Mouse (Mus musculus): ENCODE results near the gene Ccdc92b. TPM values are rescaled to one million over a fixed set of nuclear protein-coding genes. Genes with fewer than 3 reads are reported as not detected.

The Ccdc92b gene
- total RNA-seq (2015), result 0.05 TPM in 1 of 2 replicates, not detected in the other
- total RNA-seq (2017), result 0.10 TPM in 1 of 2 replicates, not detected in the other

DNA sequence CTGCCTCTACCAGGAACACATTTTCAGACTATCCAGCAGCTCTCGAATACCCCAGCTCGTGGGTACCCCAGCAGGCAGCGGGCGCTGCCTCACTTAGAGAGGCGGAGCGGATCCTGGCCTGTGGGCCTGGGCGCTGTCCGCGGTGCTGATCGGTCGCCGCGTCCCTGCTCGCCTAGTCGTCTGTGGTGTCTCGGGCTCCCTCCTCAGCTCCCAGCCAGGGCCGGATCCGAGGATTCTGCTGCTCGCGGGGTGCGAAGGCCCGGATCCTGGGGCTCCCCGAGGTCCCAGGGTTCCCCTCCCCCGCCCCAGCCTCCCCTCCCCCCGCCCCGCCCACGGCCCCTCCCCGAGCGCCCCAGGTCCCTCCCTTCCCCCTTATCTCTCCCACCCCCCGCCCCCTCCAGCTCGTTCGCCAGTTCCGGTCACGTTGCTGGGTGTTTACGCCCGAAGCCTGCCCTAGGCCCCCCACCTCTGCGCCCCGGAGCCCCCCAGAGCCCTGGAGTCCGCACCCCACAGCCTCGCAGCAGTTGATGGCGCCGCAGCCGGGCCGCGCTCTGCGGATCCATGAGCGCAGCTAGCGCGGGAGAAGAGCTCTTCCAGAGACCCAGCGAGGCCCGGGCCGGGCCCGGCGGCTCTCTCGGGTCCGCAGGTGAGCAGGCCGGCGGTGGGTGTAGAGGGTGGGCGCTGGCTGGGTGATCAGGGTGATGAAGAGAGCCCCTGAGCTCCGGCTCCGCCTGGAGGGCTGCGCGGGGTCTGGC is at the start of gene Ccdc92b:
Ccdc92b (plus strand) TSS at position 405 of the 755 bp plus-strand sequence.
- peak; percentile 94 for ATAC-seq (replicated peaks; ENCODE audit: poor library complexity)

DNA sequence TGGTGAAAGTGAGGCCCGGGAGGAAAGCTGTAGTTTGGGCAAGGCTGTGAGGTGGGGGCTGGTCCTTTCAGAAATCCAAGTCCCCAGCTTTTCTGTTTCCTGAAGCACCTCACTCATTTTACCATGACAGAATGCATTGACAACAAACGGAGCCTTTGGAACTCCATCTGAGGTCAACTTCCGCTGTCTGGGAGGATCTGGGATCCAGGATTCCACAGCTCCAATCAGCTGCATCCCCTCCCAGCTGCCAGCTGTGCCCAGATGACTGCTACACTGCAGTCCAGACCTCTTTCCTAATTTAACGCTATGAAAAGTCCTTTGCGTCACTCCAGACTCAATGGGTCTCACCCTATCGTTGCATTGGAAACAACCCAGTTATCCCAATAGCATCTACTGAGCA is 49.7 kb upstream of the Ccdc92b start:
- ATAC-seq (replicated peaks; ENCODE audit: poor library complexity), result no peak

- ATAC-seq (replicated peaks; ENCODE audit: poor library complexity), result peak; percentile 72
Observed at GRCm38 (mm10) chr11:74572459-74573061, 46.8 kb upstream of the Ccdc92b start.

GRCm38 (mm10) chr11:74574768-74575434 is 44.5 kb upstream of the Ccdc92b start:
- ATAC-seq (replicated peaks; ENCODE audit: poor library complexity), result peak; percentile 4; the same call in 1 of the 2 replicates

DNA sequence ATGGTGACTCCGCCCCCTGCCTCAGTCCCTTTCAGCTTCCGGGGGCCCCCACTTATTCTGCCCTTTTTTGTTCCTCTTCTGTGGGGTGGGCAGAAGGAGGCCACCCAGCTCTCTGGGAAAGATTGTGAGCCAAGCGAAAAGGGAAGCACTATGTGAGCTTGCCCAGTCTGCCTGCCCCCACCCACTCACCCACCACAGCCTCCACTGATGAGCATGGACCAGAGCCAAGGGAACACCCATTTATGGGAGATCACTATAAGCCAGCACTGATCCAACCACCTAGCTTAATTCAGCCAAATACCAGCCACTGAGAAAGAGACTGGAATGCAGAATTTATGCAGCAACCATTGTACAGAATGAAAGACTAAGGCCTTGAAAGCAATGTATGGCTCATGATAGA is 43.5 kb upstream of the Ccdc92b start:
- peak; percentile 58 for ATAC-seq (replicated peaks; ENCODE audit: poor library complexity)

DNA sequence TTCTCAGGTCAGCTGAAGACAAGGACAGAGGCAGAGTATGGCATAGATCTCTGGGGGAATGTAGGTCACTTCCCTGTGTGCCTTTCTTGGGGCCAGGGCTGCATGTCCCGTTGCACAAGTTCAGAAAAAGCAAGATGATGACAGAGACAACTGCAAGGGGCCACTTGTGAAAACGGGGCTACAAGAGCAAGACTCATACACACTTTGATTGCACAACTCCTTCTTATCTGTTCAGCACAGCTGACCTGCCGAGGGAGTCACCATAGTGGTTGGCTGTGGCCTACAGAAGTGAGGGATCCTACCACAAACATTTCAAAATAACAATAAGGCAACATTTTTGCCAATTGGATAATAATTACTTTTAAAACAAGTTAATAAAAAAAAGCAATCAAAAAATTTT is 42.3 kb upstream of the Ccdc92b start:
- peak; percentile 59 for ATAC-seq (replicated peaks; ENCODE audit: poor library complexity)

- peak; percentile 51 for ATAC-seq (replicated peaks; ENCODE audit: poor library complexity)
Observed at GRCm38 (mm10) chr11:74581333-74581732, 38.1 kb upstream of the Ccdc92b start.

GRCm38 (mm10) chr11:74582464-74582863 is 36.9 kb upstream of the Ccdc92b start:
- ATAC-seq (replicated peaks; ENCODE audit: poor library complexity), result no peak

GRCm38 (mm10) chr11:74583824-74584349 is 35.5 kb upstream of the Ccdc92b start:
- ATAC-seq (replicated peaks; ENCODE audit: poor library complexity), result peak; percentile 54

GRCm38 (mm10) chr11:74584946-74585723 is 34.3 kb upstream of the Ccdc92b start:
- peak; percentile 68 for ATAC-seq (replicated peaks; ENCODE audit: poor library complexity)

DNA sequence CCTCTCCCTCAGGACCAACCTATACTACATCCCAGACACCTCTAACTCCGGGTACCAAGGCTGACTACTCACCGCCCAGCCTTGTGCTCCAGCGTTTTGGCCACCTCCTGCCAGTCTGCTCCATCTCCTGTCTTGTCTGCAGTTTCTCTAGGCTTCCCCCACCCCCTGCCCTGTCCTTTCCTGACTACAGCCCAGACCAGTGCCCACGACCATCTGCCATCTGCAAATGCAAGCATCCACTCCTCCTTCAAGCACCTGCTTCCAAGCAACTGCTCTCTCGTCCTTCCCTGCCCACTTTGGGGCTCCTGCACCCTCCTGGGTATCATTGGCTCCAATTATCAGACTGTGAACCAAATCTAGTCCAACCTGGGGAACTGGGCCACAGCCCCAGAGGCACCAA is 33.0 kb upstream of the Ccdc92b start:
- no peak for ATAC-seq (replicated peaks; ENCODE audit: poor library complexity)

GRCm38 (mm10) chr11:74589401-74590238 is 29.8 kb upstream of the Ccdc92b start:
- no peak for ATAC-seq (replicated peaks; ENCODE audit: poor library complexity)

DNA sequence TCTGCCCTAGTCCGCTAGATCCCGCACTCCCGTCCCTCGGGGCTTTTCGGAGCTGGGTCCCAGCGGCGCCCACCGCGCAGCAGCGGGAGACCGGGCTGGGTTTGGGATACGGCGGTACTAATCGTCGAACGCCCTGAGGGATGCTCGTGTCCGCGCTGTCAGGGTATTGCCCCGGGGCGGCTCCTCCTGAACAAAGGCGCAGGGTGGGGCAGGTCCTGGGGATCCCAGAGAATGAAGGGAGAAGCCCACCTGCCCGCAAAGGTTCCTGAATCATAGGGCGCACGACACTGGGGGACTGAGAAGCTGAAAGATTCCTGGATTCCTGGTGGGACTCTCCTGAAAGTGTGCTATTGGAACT is 29.2 kb upstream of the Ccdc92b start:
- ATAC-seq (replicated peaks; ENCODE audit: poor library complexity), result no peak

DNA sequence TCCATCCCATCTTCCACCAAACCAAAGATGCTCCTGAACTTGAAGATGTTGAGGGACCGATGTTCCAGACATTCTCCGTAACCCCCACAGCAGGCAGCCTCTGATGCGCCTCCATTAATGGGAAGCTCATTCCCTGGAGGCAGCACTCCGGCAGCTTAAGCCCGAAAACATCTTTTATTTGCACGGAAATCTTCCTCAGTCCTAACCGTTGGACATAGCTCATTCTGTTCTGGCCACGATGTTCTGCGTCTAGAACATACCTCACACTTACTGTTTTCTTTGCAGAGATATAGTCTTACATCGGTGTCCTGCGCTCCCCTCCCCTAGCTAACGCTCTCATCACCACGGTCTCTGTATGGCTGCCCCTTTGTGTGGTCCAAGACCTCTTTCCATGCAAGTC is 28.7 kb upstream of the Ccdc92b start:
- no peak for ATAC-seq (replicated peaks; ENCODE audit: poor library complexity)

DNA sequence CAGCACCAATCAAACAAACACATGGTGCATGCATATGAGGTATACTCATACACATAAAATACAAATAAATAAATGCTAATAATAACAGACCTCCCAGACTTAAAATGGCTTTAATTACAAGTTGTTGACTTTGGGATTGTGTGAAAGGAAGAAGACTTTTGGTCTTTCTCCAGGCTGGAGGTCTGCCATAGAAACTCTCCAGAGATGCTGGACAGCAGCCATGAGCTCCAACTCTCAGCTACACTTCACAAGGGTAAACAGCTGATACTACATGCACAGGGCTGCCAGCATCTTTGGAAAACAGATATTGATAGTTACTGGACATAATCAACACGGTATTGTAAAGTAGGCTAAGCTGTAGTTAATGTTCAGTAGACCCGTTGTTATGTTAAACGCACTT is 27.2 kb upstream of the Ccdc92b start:
- no peak for ATAC-seq (replicated peaks; ENCODE audit: poor library complexity)

DNA sequence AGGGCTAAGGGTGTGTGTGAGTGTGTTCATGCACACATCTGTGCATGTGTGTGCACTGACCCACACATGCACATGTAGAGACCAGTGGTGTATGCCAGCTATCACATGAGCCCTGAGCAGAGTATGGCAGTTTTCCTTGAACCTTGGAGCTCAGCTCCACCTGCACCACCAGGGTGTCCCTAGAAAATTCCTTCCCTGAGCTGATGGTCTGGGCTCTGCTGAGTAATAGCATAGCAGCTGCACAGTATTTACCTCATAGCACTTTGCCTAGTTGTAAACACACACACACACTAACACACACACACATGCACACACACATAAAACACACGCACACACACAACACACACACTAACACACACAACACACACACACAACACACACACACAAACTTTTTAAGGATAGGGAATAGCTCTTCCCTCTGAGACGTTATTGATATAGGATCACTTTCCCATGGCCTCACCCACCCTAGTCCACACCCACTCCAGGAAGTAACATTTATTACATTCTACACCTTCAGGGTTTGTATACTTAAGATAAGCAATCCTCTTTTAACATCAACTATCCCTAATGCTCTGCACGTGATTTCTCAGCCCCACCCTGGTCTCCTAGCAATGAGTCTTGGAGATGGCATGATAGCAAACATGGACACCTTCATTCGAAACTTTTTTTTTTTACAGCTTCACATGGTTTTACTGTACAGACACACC is 22.0 kb upstream of the Ccdc92b start:
- no peak for ATAC-seq (replicated peaks; ENCODE audit: poor library complexity)

DNA sequence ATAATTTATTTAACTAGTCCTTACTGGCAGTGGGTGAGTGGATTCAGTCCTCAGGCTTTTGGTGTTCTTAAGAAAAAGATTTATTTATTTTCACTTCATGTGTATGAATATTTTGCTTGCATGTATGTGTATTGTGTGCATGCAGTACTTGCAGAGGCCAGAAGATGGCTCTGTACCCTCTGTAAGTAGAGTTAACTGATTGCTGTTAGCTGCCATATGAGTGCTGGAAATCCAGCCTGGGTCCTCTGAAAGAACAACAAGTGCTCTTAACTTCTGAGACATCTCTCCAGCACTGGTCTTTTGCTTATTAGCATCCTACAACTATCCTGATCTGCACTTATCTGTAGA is 21.4 kb upstream of the Ccdc92b start:
- ATAC-seq (replicated peaks; ENCODE audit: poor library complexity), result no peak

DNA sequence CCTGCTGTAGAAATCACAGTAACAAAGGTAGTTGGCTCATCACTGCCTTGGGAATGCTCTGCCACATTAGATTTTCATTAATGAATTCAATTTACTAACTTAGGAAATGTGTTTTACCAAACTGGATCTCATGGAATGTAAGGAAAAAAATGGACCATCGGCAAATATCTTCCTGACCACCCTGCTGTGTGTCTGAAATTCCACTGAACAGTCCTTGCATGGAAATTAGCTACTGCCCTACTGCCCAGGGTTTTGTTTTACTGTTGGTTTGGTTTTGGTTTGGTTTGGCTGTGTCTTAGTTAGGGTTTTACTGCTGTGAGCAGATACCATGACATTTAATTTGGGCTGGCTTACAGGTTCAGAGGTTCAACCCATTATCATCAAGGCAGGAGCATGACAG is 17.1 kb upstream of the Ccdc92b start:
- ATAC-seq (replicated peaks; ENCODE audit: poor library complexity), result no peak

DNA sequence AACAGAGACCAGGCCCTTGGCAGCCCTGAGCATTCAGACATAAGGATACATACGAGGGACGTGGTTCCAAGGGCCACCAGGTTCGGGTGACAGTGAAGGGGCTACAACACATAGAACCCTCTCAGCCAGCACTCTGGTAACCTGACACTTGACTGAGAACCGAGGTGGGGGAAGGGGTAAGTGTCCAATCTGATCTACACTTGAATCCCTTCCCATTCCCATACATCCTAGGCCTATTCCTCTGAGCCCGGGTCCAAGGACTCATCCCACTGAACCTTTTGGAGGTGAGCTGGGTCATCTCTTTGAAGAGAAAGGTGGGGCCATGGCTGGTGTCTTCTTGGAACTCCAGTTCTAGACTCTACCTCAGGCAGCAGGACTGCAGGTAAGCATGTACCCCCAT is 9.3 kb upstream of the Ccdc92b start:
- no peak for ATAC-seq (replicated peaks; ENCODE audit: poor library complexity)
